Mouse (Mus musculus) intestine, embryonic 14.5 days (tissue): ENCODE results near the gene Dpf3. TPM values are rescaled to one million over a fixed set of nuclear protein-coding genes. Genes with fewer than 3 reads are reported as not detected.

Experiments
- ATAC-seq: fragments of 200-750 bp; cut with Nextera tagmentation; replicated peaks from 2 replicates; pipeline ENCODE4 v1.8.0; 2017; ENCODE audit warnings: low read depth, moderate number of reproducible peaks, moderate TSS enrichment, moderate library complexity; ENCODE audit not compliant: low FRiP score, low TSS enrichment
- DNase-seq: peaks from one replicate; pipeline ENCODE4 v3.0.0-alpha.2; 2018; ENCODE audit warnings: low spot score
- H3K27ac ChIP-seq: fragments of 300-500 bp; sonication (generic); 2 replicates; pipeline ENCODE4 v1.5.1; 2014; ENCODE audit warnings: low read depth, mild to moderate bottlenecking, control low read depth
- H3K27me3 ChIP-seq: fragments of 300-500 bp; sonication (generic); replicated peaks from 2 replicates; pipeline ENCODE4 v1.6.1; 2014; ENCODE audit warnings: low read length, control low read depth; ENCODE audit not compliant: control insufficient read depth, insufficient read depth
- H3K36me3 ChIP-seq: fragments of 300-500 bp; sonication (generic); 2 replicates; pipeline ENCODE4 v1.6.1; 2014; ENCODE audit warnings: low read length, control low read depth; ENCODE audit not compliant: control insufficient read depth, insufficient read depth
- H3K4me1 ChIP-seq: fragments of 300-500 bp; sonication (generic); replicated peaks from 2 replicates; pipeline ENCODE4 v1.6.1; 2014; ENCODE audit warnings: low read length, control low read depth, mixed read lengths; ENCODE audit not compliant: control insufficient read depth, insufficient read depth
- H3K4me2 ChIP-seq: fragments of 300-500 bp; sonication (generic); 2 replicates; pipeline ENCODE4 v1.6.1; 2014; ENCODE audit warnings: low read length
- H3K4me3 ChIP-seq: fragments of 300-500 bp; sonication (generic); 2 replicates; pipeline ENCODE4 v1.5.1; 2014; ENCODE audit warnings: low read depth, low read length, control low read depth, mixed read lengths
- H3K9ac ChIP-seq: fragments of 300-500 bp; sonication (generic); 2 replicates; pipeline ENCODE4 v1.6.1; 2014; ENCODE audit warnings: mild to moderate bottlenecking, low read length
- H3K9me3 ChIP-seq: fragments of 300-500 bp; sonication (generic); 2 replicates; pipeline ENCODE4 v1.6.1; 2016; ENCODE audit warnings: low read length, control low read depth; ENCODE audit not compliant: control insufficient read depth
- WGBS: fragments of 180-500 bp; shearing (Covaris S2); extraction: QIAGEN DNeasy Blood & Tissue Kit; methylation state at CpG from one replicate; pipeline ENCODE4 v1.1.7; 2014; 5-methylcytosine and 5-hydroxymethylcytosine counted together
- polyA plus RNA-seq: library from polyadenylated mRNA; unstranded; fragments of >200 nt; fragmentation: Nextera tagmentation; extraction: Ambion mirVana; gene quantifications from 2 replicates; pipeline ENCODE4 v1.2.1, GENCODE M21; 2014

The Dpf3 gene
- polyA plus RNA-seq, 1 experiment from 2014 or later: 8.7 TPM

DNA sequence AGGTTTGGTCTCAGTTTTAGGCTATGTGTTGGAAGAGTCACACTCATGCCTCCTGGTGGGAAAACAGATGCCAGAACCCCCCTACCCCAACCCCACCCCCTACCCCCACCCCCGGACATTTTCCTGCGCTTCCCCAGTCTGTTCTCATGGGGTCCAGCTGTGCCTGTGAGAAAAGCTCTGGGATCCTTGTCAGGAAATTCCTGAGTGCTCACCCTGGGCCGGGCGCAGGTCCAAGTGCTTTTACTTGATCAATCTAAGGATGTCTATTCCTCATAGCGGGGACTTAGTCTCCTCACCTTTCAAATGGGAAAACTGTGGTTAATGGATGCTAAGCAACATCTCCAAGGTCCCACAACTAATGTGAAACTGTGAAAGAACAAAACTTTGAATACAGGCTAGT lies 25.7 kb upstream of the Dpf3 start:
- DNase-seq: no peak
- Histone ChIP-seq H3K4me1 (peaks cover 7% of the 10 kb centered on the region), H3K27ac (no peak overlapping the region), H3K4me2 (no peak overlapping the region), H3K4me3 (no peak overlapping the region), H3K27me3 (no peaks in the 10 kb centered on the region), H3K36me3 (no peaks in the 10 kb centered on the region), H3K9me3 (no peaks in the 10 kb centered on the region), H3K9ac (no peak overlapping the region)
- ATAC-seq: no peak
- 26% methylated on average over 5 of the region's 5 CpGs for WGBS

- H3K9me3 ChIP-seq: no peaks in the 10 kb centered on the region
- no peak overlapping the region for H3K4me3 ChIP-seq
- H3K27ac ChIP-seq: no peak overlapping the region
- H3K4me2 ChIP-seq: no peak overlapping the region
- H3K36me3 ChIP-seq: no peaks in the 10 kb centered on the region
- no peak for DNase-seq
- WGBS: 23% methylated on average over 4 of the region's 4 CpGs
- H3K27me3 ChIP-seq: no peaks in the 10 kb centered on the region
- H3K9ac ChIP-seq: no peak overlapping the region
- H3K4me1 ChIP-seq: peaks cover 7% of the 10 kb centered on the region
- ATAC-seq: no peak
Measured at GRCm38 (mm10) chr12:83512783-83513182, 25.3 kb upstream of the Dpf3 start.

DNA sequence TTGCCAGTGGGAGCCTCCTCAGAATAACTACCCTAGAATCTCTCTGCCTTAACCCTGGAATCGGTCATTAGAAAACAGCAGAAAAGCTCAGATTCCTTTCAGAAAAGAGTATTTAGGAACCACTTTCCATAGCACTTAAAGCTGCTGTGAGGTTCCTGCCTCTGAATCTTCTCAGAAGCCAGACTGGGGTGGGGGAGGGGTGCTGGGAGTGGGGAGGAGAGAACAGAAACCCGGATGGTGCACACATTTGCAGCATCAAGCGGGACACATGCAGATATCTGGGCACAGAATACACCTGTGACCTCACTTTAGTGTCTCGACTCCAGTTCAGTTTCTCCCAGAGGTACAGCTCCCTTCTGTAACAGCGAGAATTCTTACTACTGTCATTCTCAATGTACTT lies 23.1 kb upstream of the Dpf3 start:
- WGBS: 78% methylated on average over 5 of the region's 5 CpGs

DNA sequence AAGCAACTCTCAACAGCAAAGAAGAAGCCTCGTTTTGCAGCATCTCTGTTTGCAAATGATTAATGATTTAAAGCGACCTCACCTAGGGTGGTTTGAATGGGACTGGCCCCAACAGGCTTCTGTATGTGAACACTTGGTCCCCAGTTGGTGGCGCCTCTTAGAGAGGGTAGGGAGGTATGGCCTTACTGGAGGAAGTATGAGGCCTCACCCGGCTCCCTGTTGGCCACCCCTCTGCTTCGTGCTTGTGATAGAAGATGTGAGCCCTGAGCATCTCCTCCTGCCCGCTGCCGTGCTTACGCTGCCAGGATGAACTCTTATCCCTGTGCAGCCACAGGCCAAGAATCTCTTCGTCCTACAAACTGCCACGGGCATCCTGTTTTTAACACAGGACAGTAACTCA lies 19.0 kb upstream of the Dpf3 start:
- WGBS: 75% methylated on average over 10 of the region's 10 CpGs
- no peak overlapping the region for H3K4me3 ChIP-seq
- H3K9me3 ChIP-seq: no peaks in the 10 kb centered on the region
- no peaks in the 10 kb centered on the region for H3K4me1 ChIP-seq
- H3K4me2 ChIP-seq: no peak overlapping the region
- H3K27ac ChIP-seq: no peak overlapping the region
- no peaks in the 10 kb centered on the region for H3K27me3 ChIP-seq
- ATAC-seq: no peak
- no peaks in the 10 kb centered on the region for H3K36me3 ChIP-seq
- DNase-seq: no peak
- no peak overlapping the region for H3K9ac ChIP-seq

More for the DNA sequence above, 23.1 kb upstream of the Dpf3 start:
- Histone ChIP-seq H3K36me3 (no peaks in the 10 kb centered on the region), H3K9ac (no peak overlapping the region), H3K4me1 (peaks cover 7% of the 10 kb centered on the region), H3K9me3 (no peaks in the 10 kb centered on the region), H3K27me3 (no peaks in the 10 kb centered on the region), H3K27ac (no peak overlapping the region), H3K4me3 (no peak overlapping the region), H3K4me2 (no peak overlapping the region)
- DNase-seq (no peak), ATAC-seq (no peak)

- Histone ChIP-seq H3K27ac (no peak overlapping the region), H3K4me3 (no peak overlapping the region), H3K27me3 (no peaks in the 10 kb centered on the region), H3K9me3 (no peaks in the 10 kb centered on the region), H3K4me2 (no peak overlapping the region), H3K9ac (no peak overlapping the region), H3K36me3 (no peaks in the 10 kb centered on the region), H3K4me1 (no peaks in the 10 kb centered on the region)
- DNase-seq (peak; percentile 75), ATAC-seq (peak; percentile 46)
- 6% methylated on average over 9 of the region's 9 CpGs for WGBS
Measured at GRCm38 (mm10) chr12:83502190-83502589, 14.7 kb upstream of the Dpf3 start.

- H3K4me2 ChIP-seq: no peak overlapping the region
- no peak overlapping the region for H3K4me3 ChIP-seq
- no peak overlapping the region for H3K9ac ChIP-seq
- DNase-seq: no peak
- no peaks in the 10 kb centered on the region for H3K36me3 ChIP-seq
- no peak overlapping the region for H3K27ac ChIP-seq
- H3K27me3 ChIP-seq: no peaks in the 10 kb centered on the region
- ATAC-seq: no peak
- H3K9me3 ChIP-seq: no peaks in the 10 kb centered on the region
- 77% methylated on average over 5 of the region's 5 CpGs for WGBS
- no peaks in the 10 kb centered on the region for H3K4me1 ChIP-seq
Measured at GRCm38 (mm10) chr12:83499256-83499655, 11.7 kb upstream of the Dpf3 start.

GRCm38 (mm10) chr12:83497959-83498358 lies 10.4 kb upstream of the Dpf3 start:
- Histone ChIP-seq H3K4me1 (no peaks in the 10 kb centered on the region), H3K4me3 (no peak overlapping the region), H3K4me2 (no peak overlapping the region), H3K27ac (no peak overlapping the region), H3K36me3 (no peaks in the 10 kb centered on the region), H3K27me3 (no peaks in the 10 kb centered on the region), H3K9me3 (no peaks in the 10 kb centered on the region), H3K9ac (no peak overlapping the region)
- DNase-seq (no peak), ATAC-seq (no peak)
- WGBS: 80% methylated on average over 3 of the region's 3 CpGs

DNA sequence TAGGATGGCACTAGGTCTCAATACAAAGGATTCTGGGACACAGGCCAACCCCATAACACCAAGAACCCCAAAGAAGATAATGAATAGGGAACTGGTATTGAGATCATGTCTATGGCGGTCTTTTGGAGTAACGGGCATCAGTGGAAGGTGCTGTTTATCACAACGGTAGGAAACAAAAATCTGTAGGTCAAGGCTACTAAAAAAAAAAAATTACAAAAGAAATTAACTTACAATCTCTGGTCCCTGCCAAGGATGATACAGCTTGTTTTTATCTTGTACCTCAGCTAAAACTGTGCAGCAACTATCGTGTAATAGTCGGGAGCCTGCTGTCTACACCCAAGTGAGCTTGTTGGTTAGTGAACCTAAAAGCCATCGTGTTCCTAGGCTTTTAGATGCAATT lies 9.2 kb upstream of the Dpf3 start:
- H3K36me3 ChIP-seq: no peaks in the 10 kb centered on the region
- WGBS: 91% methylated on average over 6 of the region's 6 CpGs
- H3K4me2 ChIP-seq: no peak overlapping the region
- no peak overlapping the region for H3K27ac ChIP-seq
- no peak overlapping the region for H3K4me3 ChIP-seq
- ATAC-seq: no peak
- no peaks in the 10 kb centered on the region for H3K4me1 ChIP-seq
- H3K9ac ChIP-seq: no peak overlapping the region
- no peaks in the 10 kb centered on the region for H3K27me3 ChIP-seq
- H3K9me3 ChIP-seq: no peaks in the 10 kb centered on the region
- DNase-seq: no peak

DNA sequence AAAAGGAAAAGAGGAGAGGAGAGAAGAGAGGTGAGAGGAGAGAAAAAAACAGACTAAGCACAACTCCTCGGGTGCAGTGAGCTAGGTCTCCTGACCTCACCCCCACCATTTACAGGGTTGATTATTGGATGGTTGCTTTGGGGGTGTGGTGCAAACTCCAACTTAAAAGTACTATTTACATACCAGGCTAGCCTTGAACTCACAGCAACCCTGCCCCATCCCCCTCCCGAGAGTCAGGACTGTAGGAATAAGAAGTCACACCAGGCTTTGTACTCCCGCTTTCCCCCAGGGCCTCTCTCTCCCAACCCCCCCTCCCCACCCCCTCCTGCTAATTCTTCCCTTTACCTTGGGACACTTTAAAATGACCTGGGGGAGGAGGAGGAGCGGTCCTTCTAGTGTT lies 8.8 kb upstream of the Dpf3 start:
- Histone ChIP-seq H3K36me3 (no peaks in the 10 kb centered on the region), H3K4me1 (no peaks in the 10 kb centered on the region), H3K9me3 (peaks cover 3% of the 10 kb centered on the region; the same call in 1 of the 2 replicates), H3K27ac (no peak overlapping the region), H3K4me3 (no peak overlapping the region), H3K4me2 (no peak overlapping the region), H3K9ac (no peak overlapping the region), H3K27me3 (no peaks in the 10 kb centered on the region)
- DNase-seq (no peak), ATAC-seq (no peak)
- WGBS: 73% methylated on average over 4 of the region's 4 CpGs
